Mouse (Mus musculus) splenic B cell, adult 2 months (primary cell): ENCODE measurements at regions not wholly inside any gene's neighbourhood (a gene's known extent, or its start where the extent isn't known, plus 50 kb on each side); places are given as distances from the start of the nearest gene placed in this dataset.

Source experiments
- DNase-seq: peaks from one replicate; pipeline ENCODE4 v3.0.0-alpha.2; 2011; ENCODE audit warnings: low read depth, low spot score
- H3K27me3 ChIP-seq: 2 replicates; pipeline ENCODE4 v1.6.1; 2012; ENCODE audit warnings: mild to moderate bottlenecking, low read length, moderate library complexity, mixed read lengths; ENCODE audit not compliant: control insufficient read depth, poor library complexity, insufficient read depth, severe bottlenecking
- H3K36me3 ChIP-seq: 2 replicates; pipeline ENCODE4 v1.6.1; 2012; ENCODE audit warnings: mild to moderate bottlenecking, low read length, moderate library complexity, mixed read lengths; ENCODE audit not compliant: control insufficient read depth, poor library complexity, insufficient read depth, severe bottlenecking

- no peaks in the 10 kb centered on the region for H3K36me3 ChIP-seq
- no peaks in the 10 kb centered on the region for H3K27me3 ChIP-seq
- DNase-seq = no peak
Observed at GRCm38 (mm10) chr1:194114399-194114798, 503.6 kb upstream of the Plxna2 start.

GRCm38 (mm10) chr1:194111931-194112330, 506.1 kb upstream of the Plxna2 start:
- no peaks in the 10 kb centered on the region for H3K36me3 ChIP-seq
- no peak for DNase-seq
- H3K27me3 ChIP-seq = no peaks in the 10 kb centered on the region

DNA sequence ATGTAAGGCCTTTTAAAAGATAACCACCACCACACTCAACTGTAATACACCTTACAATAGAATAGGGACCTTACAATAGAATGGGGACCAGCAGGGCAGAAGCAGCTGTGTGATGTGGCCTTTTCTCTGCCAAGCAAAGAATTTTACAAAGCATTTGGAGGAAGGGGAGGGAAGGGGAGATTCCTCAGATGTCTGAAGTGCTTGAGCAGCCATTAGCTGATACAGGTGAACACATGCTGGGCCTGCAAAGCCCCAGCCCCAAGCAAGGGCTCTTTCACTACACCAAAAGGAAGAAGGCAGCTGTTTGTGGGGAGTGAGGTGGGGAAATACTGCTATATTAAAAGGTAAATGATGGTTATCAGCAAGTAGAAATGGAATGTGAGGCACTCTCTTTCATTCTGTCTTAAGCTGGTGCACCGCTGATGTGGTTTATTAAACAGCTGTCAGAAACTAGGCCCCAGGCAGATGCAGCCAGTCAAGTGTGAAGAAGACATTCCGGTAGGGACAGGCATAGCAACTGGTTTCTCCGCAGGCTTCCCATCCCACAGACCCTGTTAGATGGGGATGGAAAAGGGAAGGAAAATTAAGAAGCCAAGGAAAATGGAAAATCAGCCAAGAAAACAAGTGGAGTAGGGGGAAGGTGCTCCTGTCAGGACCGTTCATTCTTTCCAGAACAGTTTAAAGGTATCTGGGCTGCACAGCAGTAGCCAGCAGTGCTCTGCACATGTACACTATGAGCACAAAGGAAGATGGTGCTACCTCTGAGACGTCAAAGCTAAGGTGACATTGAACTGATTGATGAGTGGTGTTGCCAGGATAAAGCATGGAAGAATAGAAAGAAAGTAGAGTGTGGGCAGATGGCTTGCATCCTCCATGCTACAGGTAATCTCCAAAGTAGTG, 508.6 kb upstream of the Plxna2 start:
- no peak for DNase-seq
- Histone ChIP-seq H3K27me3 (no peaks in the 10 kb centered on the region), H3K36me3 (no peaks in the 10 kb centered on the region)

- Histone ChIP-seq H3K27me3 (no peaks in the 10 kb centered on the region), H3K36me3 (no peaks in the 10 kb centered on the region)
- no peak for DNase-seq
Observed at GRCm38 (mm10) chr1:194108132-194108531, 509.9 kb upstream of the Plxna2 start.

DNA sequence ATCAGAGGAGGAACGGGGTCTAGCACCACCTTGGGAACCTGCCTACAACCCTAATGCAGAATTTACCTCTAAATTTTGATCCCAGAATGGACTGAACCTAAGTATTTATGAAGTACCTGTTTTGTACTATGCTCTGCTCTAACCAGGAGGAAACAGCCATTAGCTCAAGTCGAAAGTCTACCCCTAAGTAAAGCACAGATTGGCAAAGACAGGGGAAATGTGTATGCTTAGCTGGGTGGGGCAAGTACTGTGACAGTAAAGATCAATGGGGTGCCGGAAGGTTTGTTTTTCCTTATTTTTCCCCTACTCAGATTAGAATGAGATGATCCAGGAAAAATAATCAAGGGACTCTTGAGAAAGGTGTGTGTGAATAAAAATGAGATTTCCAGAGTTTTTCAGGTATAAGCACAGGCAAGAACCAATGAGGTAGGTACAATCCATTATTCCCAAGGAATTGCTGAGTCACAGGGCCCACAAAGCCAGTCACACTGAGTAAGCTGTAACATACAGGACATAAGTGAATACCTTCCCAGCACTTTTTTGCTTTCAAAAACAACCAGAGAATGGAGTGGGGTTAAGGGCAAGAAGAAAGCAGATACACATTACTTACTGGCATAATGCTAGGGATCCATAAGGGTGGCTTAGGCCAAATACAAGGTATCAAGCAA, 510.6 kb upstream of the Plxna2 start:
- no peak for DNase-seq
- Histone ChIP-seq H3K27me3 (no peaks in the 10 kb centered on the region), H3K36me3 (no peaks in the 10 kb centered on the region)

GRCm38 (mm10) chr1:194089918-194090548, 528.0 kb upstream of the Plxna2 start:
- Histone ChIP-seq H3K27me3 (no peaks in the 10 kb centered on the region), H3K36me3 (no peaks in the 10 kb centered on the region)
- DNase-seq = no peak

DNA sequence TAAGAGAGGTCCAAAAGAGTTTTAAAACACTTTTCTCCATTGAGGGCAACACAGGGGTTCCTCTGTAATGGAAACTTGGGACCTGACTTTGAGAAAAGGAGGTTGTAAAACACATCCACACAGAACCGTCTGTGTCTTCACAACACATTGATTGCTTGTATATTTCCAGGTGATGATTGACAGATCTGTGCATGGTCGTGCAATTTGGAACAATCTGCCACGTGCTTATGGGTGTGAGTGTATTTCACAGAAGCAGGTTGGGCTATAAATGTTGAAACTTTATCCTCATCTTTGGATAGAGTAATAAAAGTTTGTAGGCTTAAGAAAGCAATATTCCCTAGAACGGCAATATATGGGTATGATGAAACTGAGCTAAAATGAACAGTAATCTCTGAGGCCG, 559.5 kb upstream of the Plxna2 start:
- no peak for DNase-seq
- Histone ChIP-seq H3K27me3 (no peaks in the 10 kb centered on the region), H3K36me3 (no peaks in the 10 kb centered on the region)

GRCm38 (mm10) chr1:194056544-194056943, 561.5 kb upstream of the Plxna2 start:
- Histone ChIP-seq H3K36me3 (no peaks in the 10 kb centered on the region), H3K27me3 (no peaks in the 10 kb centered on the region)
- no peak for DNase-seq

DNA sequence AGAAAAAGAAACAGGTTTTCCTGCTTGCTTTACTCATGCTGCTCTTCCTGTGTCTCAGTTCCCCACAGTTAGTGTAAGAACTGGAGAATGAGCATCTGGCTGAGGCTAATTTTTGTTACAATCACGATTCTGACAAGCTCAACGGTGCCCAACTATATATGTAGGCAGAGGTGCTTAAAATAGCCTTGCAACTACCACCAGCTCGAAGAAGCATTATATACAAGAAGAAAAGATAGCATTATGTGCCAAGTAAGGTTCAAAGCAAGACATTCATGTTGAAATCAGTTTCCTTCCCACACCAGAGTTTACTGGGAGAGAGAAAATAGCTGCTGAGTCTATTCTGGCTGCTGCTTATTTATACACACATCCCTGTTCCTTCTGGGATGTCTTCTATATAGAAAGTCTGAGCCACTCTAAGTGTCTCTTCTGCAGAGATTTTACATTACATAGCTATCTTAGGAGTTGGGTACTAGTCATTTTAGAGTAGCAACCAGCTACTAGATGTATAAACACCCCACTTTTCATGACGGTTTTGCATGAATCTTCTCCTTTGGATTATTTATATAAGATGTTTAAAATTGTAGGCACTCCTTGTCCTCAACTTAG, 568.2 kb upstream of the Plxna2 start:
- Histone ChIP-seq H3K36me3 (no peaks in the 10 kb centered on the region), H3K27me3 (no peaks in the 10 kb centered on the region)

GRCm38 (mm10) chr1:194041393-194042352, 576.3 kb upstream of the Plxna2 start:
- no peak for DNase-seq
- H3K36me3 ChIP-seq = no peaks in the 10 kb centered on the region
- no peaks in the 10 kb centered on the region for H3K27me3 ChIP-seq

More for the DNA sequence above, 568.2 kb upstream of the Plxna2 start:
- DNase-seq = no peak

DNA sequence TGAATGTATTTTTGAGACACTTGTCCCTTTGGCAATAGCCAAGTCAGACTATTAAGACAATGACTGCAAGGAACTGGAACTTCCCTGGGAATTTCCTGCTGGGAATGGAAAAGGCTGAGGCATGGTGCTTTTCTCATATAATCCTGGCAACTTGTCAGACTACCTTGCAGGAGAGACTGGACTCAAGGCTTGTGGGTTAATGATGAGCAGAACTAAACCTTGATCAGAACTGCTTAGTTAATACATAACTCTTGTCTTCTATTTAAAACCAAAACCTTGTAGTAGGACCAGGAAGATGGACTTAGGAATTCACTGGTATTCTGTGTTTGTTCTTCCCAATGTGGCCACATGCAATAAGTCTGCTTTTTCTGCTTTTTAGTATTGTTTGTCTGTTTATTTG, 579.3 kb upstream of the Plxna2 start:
- H3K27me3 ChIP-seq = no peaks in the 10 kb centered on the region
- DNase-seq = no peak
- H3K36me3 ChIP-seq = no peaks in the 10 kb centered on the region

- no peaks in the 10 kb centered on the region for H3K27me3 ChIP-seq
- no peak for DNase-seq
- no peaks in the 10 kb centered on the region for H3K36me3 ChIP-seq
Observed at GRCm38 (mm10) chr1:194034199-194034883, 583.7 kb upstream of the Plxna2 start.

DNA sequence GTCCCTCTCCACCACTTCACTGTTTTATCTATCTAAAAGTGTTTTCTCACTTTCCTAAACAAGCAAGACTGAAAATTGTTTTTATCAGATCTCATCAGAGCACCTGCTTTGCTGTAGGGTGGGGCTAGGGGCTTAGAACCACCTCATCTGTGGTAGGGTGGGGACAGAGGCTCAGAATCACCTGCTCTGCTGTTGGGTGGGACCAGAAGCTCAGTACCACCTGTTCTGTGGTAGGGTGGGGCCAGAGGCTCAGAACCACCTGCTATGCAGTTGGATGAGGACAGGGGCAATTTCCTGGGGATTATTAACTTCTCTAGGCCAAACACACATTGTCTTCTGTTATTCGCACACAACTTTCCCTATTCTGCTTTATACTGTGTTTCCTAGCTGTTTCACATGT, 585.4 kb upstream of the Plxna2 start:
- no peaks in the 10 kb centered on the region for H3K27me3 ChIP-seq
- no peaks in the 10 kb centered on the region for H3K36me3 ChIP-seq
- no peak for DNase-seq
